Mouse (Mus musculus) kidney, postnatal 0 days (tissue): ENCODE data around the gene Slc16a6. TPM values are rescaled to one million over a fixed set of nuclear protein-coding genes. Genes with fewer than 3 reads are reported as not detected.

Source experiments
- ATAC-seq: fragments of 200-750 bp; cut with Nextera tagmentation; replicated peaks from 2 replicates; pipeline ENCODE4 v1.8.0; 2017; ENCODE audit warnings: low read depth, moderate number of reproducible peaks, moderate TSS enrichment, moderate library complexity; ENCODE audit not compliant: low FRiP score
- DNase-seq: peaks from one replicate; pipeline ENCODE4 v3.0.0-alpha.2; 2016; ENCODE audit warnings: low spot score
- H3K27ac ChIP-seq: fragments of 300-500 bp; sonication (generic); 2 replicates; pipeline ENCODE4 v1.5.1; 2014; ENCODE audit warnings: mild to moderate bottlenecking
- H3K27me3 ChIP-seq: fragments of 300-500 bp; sonication (generic); 2 replicates; pipeline ENCODE4 v1.6.1; 2014; ENCODE audit warnings: low read length, mixed read lengths; ENCODE audit not compliant: insufficient read depth
- H3K36me3 ChIP-seq: fragments of 300-500 bp; sonication (generic); 2 replicates; pipeline ENCODE4 v1.6.1; 2014; ENCODE audit warnings: low read length, mixed read lengths; ENCODE audit not compliant: insufficient read depth
- H3K4me1 ChIP-seq: fragments of 300-500 bp; sonication (generic); replicated peaks from 2 replicates; pipeline ENCODE4 v1.6.1; 2014; ENCODE audit warnings: antibody characterized with exemption, low read length, mixed read lengths; ENCODE audit not compliant: insufficient read depth
- H3K4me2 ChIP-seq: fragments of 300-500 bp; sonication (generic); 2 replicates; pipeline ENCODE4 v1.6.1; 2014; ENCODE audit warnings: mild to moderate bottlenecking, low read length, moderate library complexity, mixed read lengths
- H3K4me3 ChIP-seq: fragments of 300-500 bp; sonication (generic); replicated peaks from 2 replicates; pipeline ENCODE4 v1.5.1; 2014; ENCODE audit warnings: low read depth, low read length
- H3K9ac ChIP-seq: fragments of 300-500 bp; sonication (generic); 2 replicates; pipeline ENCODE4 v1.6.1; 2014; ENCODE audit warnings: low read depth, low read length
- H3K9me3 ChIP-seq: fragments of 300-500 bp; sonication (generic); replicated peaks from 2 replicates; pipeline ENCODE4 v1.6.1; 2016; ENCODE audit warnings: low read length, inconsistent platforms, mixed read lengths
- CTCF ChIP-seq: IDR thresholded peaks from 2 replicates; pipeline ENCODE4 v1.5.1; 2016; ENCODE audit warnings: antibody characterized with exemption, low read depth, mild to moderate bottlenecking, moderate library complexity
- WGBS: fragments of 180-500 bp; shearing (Covaris S2); extraction: QIAGEN DNeasy Blood & Tissue Kit; methylation state at CpG from one replicate; pipeline ENCODE4 v1.1.7; 2014; 5-methylcytosine and 5-hydroxymethylcytosine counted together
- polyA plus RNA-seq: library from polyadenylated mRNA; unstranded; fragments of >200 nt; fragmentation: Nextera tagmentation; extraction: Ambion mirVana; gene quantifications from 2 replicates; pipeline ENCODE4 v1.2.1, GENCODE M21; 2015

Gene Slc16a6
- polyA plus RNA-seq, 1 experiment from 2014 or later: 5.3 TPM

DNA sequence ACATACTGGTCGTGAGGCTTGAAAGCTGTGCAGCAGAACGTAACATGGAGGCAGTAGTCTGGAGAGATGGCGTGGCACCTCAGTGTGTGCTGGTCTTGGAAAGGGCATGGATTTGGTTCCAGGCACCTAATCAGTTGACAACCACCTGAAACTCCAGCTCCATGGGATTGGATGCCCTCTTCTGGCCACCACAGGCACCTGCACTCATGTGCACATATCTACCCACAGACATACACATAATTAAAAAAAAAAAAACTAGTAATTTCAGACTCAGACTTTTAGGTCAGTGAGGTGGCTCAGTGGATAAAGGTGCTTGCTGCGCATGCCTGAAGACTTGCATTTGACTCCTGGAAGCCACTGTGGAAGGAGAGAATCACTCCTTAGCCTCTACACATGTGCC lies 51.1 kb downstream of the Slc16a6 start:
- Histone ChIP-seq H3K9ac (no peak overlapping the region), H3K27ac (no peak overlapping the region), H3K27me3 (no peaks in the 10 kb centered on the region), H3K4me2 (no peak overlapping the region), H3K9me3 (no peaks in the 10 kb centered on the region), H3K4me1 (0 out of 2 replicates have a peak, but pooled peaks cover 4% of the 10 kb centered on the region), H3K4me3 (no peak overlapping the region), H3K36me3 (no peaks in the 10 kb centered on the region)
- TF ChIP-seq CTCF: 0 out of 2 replicates have a peak, but pooled peaks have one; percentile 30
- no peak for DNase-seq
- no peak for ATAC-seq
- 95% methylated on average over 4 of the region's 4 CpGs for WGBS

DNA sequence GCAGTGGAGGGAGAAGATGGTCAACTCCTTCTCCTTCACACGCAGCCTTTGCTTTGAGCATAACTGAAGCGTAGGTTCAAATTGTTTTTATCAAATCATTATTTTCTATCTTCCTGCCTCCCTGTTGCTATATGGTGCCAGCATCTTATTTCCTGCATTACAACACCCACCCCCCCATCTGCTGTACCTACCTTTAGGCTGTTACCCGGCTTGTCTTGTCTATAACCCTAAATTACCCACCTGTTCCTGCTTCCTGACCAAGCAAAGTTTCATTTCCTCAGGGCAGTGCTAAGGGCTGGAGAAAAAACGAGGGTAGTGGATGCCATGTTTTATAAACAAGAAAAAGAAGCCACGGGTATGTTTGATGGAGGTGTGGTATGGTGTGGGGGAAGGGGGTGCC lies 52.2 kb downstream of the Slc16a6 start:
- no peak for TF ChIP-seq CTCF
- DNase-seq (no peak), ATAC-seq (no peak)
- H3K4me1 ChIP-seq: no peaks in the 10 kb centered on the region
- H3K9ac ChIP-seq: no peak overlapping the region
- WGBS: 76% methylated on average over 5 of the region's 5 CpGs
- no peaks in the 10 kb centered on the region for H3K36me3 ChIP-seq
- H3K4me2 ChIP-seq: no peak overlapping the region
- no peaks in the 10 kb centered on the region for H3K9me3 ChIP-seq
- no peaks in the 10 kb centered on the region for H3K27me3 ChIP-seq
- H3K4me3 ChIP-seq: no peak overlapping the region
- H3K27ac ChIP-seq: no peak overlapping the region

DNA sequence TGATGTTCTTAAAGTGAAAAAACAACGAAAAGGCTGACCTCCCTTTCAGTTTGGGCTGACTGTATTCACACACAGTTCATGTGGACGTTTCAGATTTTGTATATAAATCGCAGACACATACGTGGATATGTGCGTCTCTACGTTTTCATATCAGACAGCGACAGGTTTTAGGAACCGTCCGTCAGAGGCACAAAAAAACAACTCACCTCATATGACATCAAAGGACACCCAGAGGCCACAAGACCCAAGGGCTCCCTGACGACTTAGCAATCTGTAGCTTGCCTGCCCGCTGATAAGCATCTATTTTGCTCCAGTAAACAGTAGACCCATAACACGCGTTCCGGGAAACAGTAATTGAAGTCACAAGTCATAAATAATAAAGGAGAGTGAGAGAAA lies 52.8 kb downstream of the Slc16a6 start:
- WGBS: 63% methylated on average over 14 of the region's 14 CpGs
- H3K27me3 ChIP-seq: no peaks in the 10 kb centered on the region
- H3K36me3 ChIP-seq: no peaks in the 10 kb centered on the region
- no peak for ATAC-seq
- TF ChIP-seq CTCF: no peak
- no peak for DNase-seq
- H3K9ac ChIP-seq: no peak overlapping the region
- H3K27ac ChIP-seq: no peak overlapping the region
- no peak overlapping the region for H3K4me2 ChIP-seq
- H3K4me1 ChIP-seq: no peaks in the 10 kb centered on the region
- no peak overlapping the region for H3K4me3 ChIP-seq
- no peaks in the 10 kb centered on the region for H3K9me3 ChIP-seq

DNA sequence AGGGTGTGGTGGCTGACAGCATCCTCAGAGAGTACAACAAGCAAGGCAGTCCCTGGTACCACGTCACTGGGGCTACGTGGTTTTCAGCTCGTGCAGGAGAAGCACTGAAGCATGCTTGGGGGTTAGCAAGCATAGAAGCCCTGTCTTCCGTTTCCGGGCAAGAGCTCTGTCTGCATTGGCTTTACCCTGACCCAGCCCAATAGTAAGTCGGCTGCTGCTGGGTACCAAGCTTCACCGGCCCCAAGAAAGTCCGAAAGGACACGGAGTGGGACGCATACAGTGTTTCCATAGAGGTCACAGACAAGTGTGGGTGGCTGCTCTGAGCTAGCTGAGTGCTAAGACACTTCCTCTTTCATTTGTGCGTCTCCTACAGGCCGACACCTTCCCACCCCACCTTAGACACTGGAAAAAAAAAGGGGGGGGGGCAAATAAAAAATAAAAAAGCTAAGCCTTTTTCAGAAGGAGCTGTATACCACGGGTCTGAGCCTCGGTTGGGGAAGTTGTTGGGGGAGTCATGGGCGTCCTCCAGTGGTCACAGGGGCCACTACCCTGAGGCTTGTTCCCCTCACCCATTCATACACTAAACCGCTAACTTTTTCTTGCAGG lies 53.3 kb downstream of the Slc16a6 start:
- Histone ChIP-seq H3K4me3 (no peak overlapping the region), H3K4me1 (no peaks in the 10 kb centered on the region), H3K9me3 (no peaks in the 10 kb centered on the region), H3K9ac (no peak overlapping the region), H3K36me3 (no peaks in the 10 kb centered on the region), H3K4me2 (peak overlapping the region; percentile 25; the same call in 1 of the 2 replicates), H3K27ac (no peak overlapping the region), H3K27me3 (no peaks in the 10 kb centered on the region)
- DNase-seq (no peak), ATAC-seq (peak; percentile 68)
- TF ChIP-seq CTCF: 0 out of 2 replicates have a peak, but pooled peaks have one; percentile 3
- 42% methylated on average over 16 of the region's 16 CpGs for WGBS

DNA sequence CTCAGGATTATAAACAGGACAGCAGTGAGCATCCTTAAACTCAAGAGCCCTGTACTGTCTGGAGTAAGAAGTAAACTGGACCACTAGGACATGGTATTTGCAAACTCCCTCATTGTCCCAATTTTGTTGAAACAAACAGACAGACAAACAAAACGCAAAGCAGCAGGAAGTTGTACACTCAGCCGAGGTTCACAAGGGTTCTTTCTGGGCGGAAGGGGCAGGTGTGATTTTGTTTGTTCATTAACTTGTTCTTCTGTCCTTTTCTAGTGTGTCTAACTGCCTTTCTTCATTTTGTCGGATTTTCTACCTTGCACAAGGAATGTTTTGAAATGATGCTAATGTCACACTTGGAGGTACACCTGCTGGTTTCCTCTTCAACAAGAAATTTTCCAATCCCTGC lies 53.9 kb downstream of the Slc16a6 start:
- Histone ChIP-seq H3K9me3 (no peaks in the 10 kb centered on the region), H3K36me3 (no peaks in the 10 kb centered on the region), H3K9ac (no peak overlapping the region), H3K4me1 (no peaks in the 10 kb centered on the region), H3K4me3 (no peak overlapping the region), H3K27ac (no peak overlapping the region), H3K27me3 (no peaks in the 10 kb centered on the region), H3K4me2 (no peak overlapping the region)
- ATAC-seq (no peak), DNase-seq (no peak)
- 42% methylated on average over 4 of the region's 4 CpGs for WGBS
- no peak for TF ChIP-seq CTCF

DNA sequence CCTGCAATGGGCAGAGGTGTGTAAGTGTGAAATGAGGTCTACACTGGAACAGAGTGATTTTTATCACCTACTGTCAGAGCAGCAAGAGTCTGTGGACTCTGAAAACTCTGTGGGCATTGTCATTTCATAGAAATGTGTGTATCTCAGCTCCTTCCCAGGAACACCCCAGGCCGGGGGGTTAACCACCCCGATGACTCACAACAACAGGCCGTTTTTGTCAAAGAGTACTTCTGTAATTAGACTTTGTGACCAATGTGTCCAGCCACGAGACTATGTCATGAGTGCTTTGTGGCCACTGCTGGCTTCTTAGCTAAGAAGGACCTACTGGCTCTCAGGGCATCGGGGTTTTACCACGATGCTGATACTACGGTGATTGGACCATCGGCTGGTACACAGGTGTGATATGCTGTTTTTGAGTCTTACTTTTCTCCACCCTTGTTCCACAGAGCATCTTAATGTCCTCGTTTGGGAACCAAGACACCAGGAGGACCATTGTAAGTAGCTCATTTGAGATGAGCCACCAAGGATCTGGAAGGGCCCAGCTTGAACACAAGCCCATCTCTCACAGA lies 55.8 kb downstream of the Slc16a6 start:
- Histone ChIP-seq H3K27me3 (no peaks in the 10 kb centered on the region), H3K4me2 (no peak overlapping the region), H3K9me3 (no peaks in the 10 kb centered on the region), H3K9ac (no peak overlapping the region), H3K4me1 (no peaks in the 10 kb centered on the region), H3K36me3 (no peaks in the 10 kb centered on the region), H3K27ac (no peak overlapping the region), H3K4me3 (no peak overlapping the region)
- no peak for TF ChIP-seq CTCF
- no peak for ATAC-seq
- no peak for DNase-seq
- 84% methylated on average over 9 of the region's 9 CpGs for WGBS
